Mouse (Mus musculus) heart, adult 9 months (tissue): Measurements from ENCODE around the gene Dbx1.

ENCODE experiments used
- DNase-seq, 2 experiments: peaks; one replicate each; pipeline ENCODE4 v3.0.0; 2022; ENCODE audit warnings: low spot score in 2 of 2

Dbx1 gene

GRCm38 (mm10) chr7:49633375-49633956 is 3.2 kb downstream of the Dbx1 start:
- peak in 1 of 2 experiments; percentile 16 for DNase-seq

DNA sequence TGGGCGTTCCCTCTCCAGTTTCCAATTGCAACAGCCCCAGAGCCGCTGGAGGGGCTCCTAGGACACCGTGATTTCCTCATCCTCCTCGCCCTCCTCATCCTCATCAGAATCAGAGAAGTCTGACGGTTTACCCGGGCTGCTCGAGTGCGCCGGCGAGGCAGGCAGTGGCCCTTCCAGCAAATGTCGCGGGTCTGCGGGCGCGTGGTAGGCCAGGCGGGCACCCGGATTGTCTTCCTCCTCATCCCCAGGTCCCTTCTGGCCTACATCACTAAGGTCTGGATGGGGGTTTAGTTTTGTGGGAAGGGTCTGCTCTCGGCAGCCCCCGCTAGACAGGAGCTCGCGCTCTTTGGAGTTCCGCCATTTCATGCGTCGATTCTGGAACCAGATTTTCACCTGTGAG is 4.3 kb downstream of the Dbx1 start:
- no peak for DNase-seq

DNA sequence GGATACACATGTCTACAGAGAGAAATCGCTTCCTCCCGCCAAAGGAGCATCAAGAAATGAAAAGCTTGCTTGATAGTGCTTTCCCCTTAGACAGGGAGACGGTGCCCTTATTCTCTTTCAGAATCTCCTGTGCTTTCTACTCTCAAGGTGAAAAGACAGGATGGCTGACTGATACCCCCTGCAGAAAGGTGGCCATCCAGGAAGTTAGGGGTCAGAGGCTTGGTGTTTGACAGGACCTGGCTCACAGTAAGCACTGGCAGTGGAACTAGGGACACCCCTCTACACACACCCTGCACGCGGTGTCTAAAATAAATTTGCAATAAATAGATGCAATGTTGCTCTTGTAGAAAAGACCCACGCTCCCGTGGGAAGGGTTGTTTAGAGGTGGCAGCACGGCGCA is 4.8 kb downstream of the Dbx1 start:
- DNase-seq = no peak

DNA sequence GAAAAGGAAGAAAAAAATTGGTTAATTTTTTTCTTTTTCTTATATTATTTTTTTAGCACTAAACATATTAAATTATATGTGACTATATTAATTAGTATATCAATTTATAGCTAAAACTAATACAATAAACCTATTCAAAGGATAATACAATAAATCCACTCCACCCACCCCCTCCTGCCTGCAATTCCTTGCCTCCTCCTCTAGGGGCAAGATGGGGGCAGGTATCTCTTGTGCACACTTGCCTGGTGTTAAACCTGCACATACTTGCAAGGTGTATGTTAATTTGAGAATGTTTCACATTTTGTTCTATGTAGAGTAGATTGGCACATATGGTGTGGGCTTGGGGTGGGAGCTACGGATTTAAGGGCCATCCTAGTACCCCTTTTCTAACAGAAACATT is 16.5 kb downstream of the Dbx1 start:
- no peak for DNase-seq

DNA sequence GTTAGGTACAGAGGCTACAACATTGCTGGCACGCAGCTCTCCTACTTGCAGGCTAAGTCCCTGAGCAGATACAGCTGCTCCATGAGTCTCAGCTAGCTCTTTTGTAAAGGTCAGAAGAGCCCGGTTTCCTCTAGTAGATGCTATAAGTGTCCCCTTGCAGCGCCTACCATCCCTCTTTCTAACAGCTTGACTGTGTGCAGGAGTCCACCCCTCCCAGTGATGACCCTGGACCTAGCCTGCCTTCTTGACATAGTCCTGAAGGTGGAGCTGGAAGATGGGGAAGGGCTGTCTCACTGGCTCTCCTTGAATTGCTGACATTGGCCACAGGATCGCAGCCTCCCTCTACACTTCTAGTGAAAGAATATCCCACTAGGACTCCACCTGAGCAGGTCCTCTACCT is 19.6 kb downstream of the Dbx1 start:
- DNase-seq = no peak

DNA sequence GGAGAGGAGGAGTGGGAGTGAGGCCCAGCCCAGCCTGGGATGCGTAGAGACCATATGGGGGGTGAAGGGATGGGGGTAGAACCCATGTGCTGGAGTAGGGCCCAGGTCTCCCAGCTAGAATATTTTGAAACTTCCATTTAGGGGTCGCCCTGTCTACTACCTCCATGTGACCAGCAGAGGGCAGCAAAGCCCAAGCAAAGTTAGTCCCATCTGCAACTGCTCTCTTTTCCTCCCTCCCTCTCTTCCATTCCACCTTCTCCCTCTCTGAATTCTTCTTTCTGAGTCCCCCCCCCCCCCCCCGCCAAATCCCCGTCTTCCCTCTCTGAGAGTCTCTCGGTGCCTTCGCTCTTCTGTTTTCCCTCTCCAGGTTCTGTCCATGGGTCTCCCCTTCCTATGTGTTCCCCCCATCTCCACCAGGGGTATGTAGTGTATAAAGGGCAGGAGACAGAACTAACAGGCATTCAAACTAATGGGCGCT is 20.4 kb downstream of the Dbx1 start:
- DNase-seq = peak in 1 of 2 experiments; percentile 14

- DNase-seq = peak; percentile 25 to 46
Observed at GRCm38 (mm10) chr7:49604965-49605795, 31.5 kb downstream of the Dbx1 start.

DNA sequence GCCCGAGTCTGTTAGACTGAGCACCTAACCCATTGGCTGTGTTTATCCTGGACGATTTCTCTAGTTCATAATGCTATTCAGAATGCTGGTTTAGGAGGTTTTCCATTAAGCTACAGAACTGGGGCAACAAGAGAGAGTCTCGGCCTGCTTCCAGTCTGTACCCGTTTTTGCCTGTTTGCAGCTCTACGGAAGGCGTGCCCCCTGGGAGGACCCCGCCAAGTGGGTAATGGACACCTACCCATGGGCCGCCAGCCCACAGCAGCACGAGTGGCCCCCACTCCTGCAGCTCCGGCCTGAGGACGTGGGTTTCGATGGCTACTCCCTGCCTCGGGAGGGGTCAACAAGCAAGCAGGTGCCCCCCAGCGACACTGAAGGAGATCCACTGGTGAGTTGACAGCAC is 32.4 kb downstream of the Dbx1 start:
- DNase-seq = no peak

DNA sequence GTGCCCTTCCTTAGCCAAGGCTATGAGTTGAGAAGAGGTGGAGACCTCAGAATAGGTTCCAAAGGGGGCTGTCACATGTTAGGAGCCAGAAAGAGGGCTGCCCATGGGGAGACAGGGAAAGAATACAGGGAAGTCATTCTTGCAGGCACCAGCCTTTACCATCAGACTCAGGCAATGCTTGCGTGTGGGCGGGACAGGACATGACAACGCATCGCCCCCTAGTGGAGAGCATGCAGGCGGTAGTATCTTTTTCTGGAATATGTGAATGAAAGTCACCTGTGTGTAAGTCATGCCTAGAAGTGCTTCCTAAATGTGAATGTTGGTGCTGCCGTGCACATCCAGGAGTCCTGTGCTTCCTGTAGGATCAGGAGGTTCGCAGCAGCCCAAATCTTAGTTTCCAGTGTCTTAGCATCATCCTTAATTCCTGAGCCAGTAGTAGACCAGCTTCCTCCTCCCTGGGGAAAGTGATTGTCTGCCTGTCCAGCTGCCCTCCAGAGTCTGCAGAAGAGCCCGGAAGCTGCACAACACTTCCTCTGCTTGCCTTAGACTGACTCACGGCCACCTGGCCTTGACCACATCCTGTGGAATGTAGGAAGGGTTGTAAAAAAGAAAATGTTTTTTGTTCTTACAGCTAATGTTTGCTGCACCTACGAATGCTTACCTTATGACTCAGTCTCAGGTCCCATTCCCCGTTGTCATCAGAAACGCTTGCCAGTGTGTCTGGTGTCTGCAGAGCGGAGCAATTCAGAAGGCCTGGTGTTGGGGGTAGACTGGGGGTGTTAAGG is 35.3 kb downstream of the Dbx1 start:
- peak in 1 of 2 experiments; percentile 42 for DNase-seq

DNA sequence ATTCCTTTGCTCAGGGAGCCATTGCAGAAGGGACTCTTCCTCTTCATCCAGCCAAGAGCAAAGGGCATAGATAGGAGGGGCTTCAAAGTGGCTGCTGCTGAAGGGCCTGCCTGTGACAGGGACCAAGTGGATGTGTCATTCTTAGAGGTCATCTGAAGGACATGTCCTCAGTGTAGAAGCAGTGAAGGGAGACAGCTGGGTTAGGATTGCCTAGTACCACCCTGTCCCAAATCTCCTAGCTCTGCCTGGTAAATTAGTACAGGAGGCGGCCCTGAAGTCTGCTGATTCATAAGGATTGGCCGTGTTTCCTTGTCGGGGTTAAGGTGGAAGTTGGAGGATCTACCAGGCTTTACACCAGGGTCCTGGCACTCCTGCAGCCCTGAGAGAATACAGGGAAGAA is 36.7 kb downstream of the Dbx1 start:
- DNase-seq = no peak

DNA sequence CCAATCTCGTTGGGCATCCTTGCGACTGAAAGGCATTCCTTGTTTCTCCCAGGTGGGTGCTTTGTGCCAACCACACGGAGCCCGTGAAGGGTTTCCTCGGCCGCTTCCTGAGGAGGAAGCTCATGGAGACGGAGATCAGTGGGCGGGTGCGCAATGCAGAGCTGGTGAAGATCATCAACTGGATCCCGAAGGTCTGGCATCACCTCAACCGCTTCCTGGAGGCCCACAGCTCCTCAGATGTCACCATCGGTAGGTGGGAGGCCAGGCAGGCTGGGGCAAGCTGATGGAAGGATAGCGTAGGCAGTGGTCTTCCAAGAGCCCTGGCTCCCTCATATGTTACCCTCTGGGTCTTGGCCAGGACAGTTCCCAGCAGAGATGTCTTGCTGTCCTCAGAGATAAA is 38.4 kb downstream of the Dbx1 start:
- no peak for DNase-seq

GRCm38 (mm10) chr7:49597776-49598175 is 38.9 kb downstream of the Dbx1 start:
- no peak for DNase-seq

GRCm38 (mm10) chr7:49589635-49590034 is 47.0 kb downstream of the Dbx1 start:
- DNase-seq = no peak

GRCm38 (mm10) chr7:49586530-49587120 is 50.0 kb downstream of the Dbx1 start:
- no peak for DNase-seq

DNA sequence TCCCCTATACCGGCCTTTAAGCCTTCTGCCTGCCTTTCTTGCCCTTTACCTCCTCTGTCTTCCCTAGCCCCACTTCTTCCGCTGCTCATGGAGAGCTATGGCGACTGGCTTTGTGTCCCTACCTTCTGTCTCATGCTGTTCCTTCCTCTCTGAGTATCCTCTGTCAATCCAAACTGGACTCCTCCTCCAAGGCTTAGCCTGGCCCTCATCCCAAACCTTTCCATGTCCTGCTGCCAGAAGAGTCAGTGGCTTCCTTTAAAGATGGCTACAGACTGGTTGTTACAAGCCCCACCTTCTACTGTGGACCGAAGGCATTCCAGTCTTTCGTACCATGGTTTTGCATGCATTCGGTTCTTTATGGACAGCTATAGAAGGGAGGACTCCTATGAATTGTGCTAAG is 53.5 kb downstream of the Dbx1 start:
- DNase-seq = no peak

GRCm38 (mm10) chr7:49582551-49582950 is 54.1 kb downstream of the Dbx1 start:
- DNase-seq = no peak

- DNase-seq = no peak
Observed at GRCm38 (mm10) chr7:49581951-49582350, 54.7 kb downstream of the Dbx1 start.
